Mouse (Mus musculus) monocyte, adult 59 days (primary cell): ENCODE data around the gene Adam6b. TPM values are rescaled to one million over a fixed set of nuclear protein-coding genes. Genes with fewer than 3 reads are reported as not detected.

Source experiments
- total RNA-seq, 2 experiments: library from RNA; stranded (reverse); gene quantifications; one replicate each; pipeline ENCODE4 v1.2.4; 2023

The Adam6b gene
- not detected for total RNA-seq

DNA sequence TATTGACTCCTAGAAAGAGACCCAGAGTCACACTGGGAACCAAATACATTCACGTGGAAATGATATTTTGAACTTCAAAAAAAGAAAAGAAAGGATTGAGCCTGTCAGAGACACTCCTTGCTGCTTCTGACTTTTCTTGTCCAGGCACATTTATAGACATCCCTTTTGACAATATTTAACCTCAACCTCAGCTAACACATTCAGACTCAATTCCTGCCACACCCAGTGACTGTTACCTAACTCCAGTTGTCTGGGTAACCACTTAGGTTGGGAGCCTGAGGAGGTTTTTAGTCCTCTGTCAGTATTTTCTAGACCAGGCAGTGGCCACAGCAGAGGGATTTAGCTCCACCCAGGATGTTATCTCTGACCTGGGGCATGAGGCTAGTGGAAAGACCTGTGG, at the start of gene Adam6b:
Gene Adam6b (plus strand): TSS at position 301 of the 400 bp plus-strand sequence.

Other genes starting within 250 kb of the Adam6b start
- not detected for gene Adam6a, start 54.4 kb downstream of the Adam6b start, total RNA-seq